Mouse (Mus musculus) erythroblast, adult 5-6 weeks (primary cell): Measurements from ENCODE around the gene Glb1l. TPM values are rescaled to one million over a fixed set of nuclear protein-coding genes. Genes with fewer than 3 reads are reported as not detected.
"Not testable (repeated sequence)": the region's sequence is repeated elsewhere in the genome, so short reads cannot be mapped to it uniquely, and the experiment has no call there.

Source experiments
- ATAC-seq: replicated peaks from 2 replicates; pipeline ENCODE4 v1.8.0; 2016; ENCODE audit warnings: moderate number of reproducible peaks, mild to moderate bottlenecking, moderate TSS enrichment, inconsistent platforms; ENCODE audit not compliant: poor library complexity, low FRiP score, severe bottlenecking
- total RNA-seq, 2 experiments: library from RNA; stranded (forward) in 1 of 2; stranded (reverse) in 1 of 2; fragments of 150-400 nt in 1 of 2; fragments of 200-764, 138-1000 nt in 1 of 2; gene quantifications; 2 replicates each; pipeline versions ENCODE4 v1.2.3 to v1.2.4; 2015 to 2017; ENCODE audit warnings: low replicate concordance in 2 of 2

Glb1l gene
- total RNA-seq, 2 experiments from 2014 or later: 8.1 to 12.9 TPM

- ATAC-seq: not testable (repeated sequence)
Measured at GRCm38 (mm10) chr1:75232489-75232888, 21.9 kb upstream of the Glb1l start.

GRCm38 (mm10) chr1:75231664-75232152, 21.1 kb upstream of the Glb1l start, which contains the start of gene A630095N17Rik:
TSS of gene A630095N17Rik (minus strand) at chr1:75232102.
- ATAC-seq: no peak

GRCm38 (mm10) chr1:75231224-75231623, 20.6 kb upstream of the Glb1l start:
- no peak for ATAC-seq

- ATAC-seq: peak; percentile 51
Measured at GRCm38 (mm10) chr1:75230335-75230994, 19.9 kb upstream of the Glb1l start.

GRCm38 (mm10) chr1:75229158-75229557, 18.5 kb upstream of the Glb1l start:
- peak; percentile 86 for ATAC-seq

- no peak for ATAC-seq
Measured at GRCm38 (mm10) chr1:75227653-75228052, 17.0 kb upstream of the Glb1l start.

GRCm38 (mm10) chr1:75226138-75226537, 15.5 kb upstream of the Glb1l start:
- no peak for ATAC-seq

GRCm38 (mm10) chr1:75225473-75225872, 14.9 kb upstream of the Glb1l start:
- no peak for ATAC-seq

GRCm38 (mm10) chr1:75223532-75223931, 12.9 kb upstream of the Glb1l start:
- no peak for ATAC-seq

GRCm38 (mm10) chr1:75222926-75223325, 12.3 kb upstream of the Glb1l start:
- ATAC-seq: no peak

GRCm38 (mm10) chr1:75221538-75221937, 10.9 kb upstream of the Glb1l start:
- no peak for ATAC-seq

GRCm38 (mm10) chr1:75219531-75219930, 8.9 kb upstream of the Glb1l start, which contains the start of gene Tuba4a:
TSS of gene Tuba4a (minus strand) at chr1:75219865.
- peak; percentile 23; the same call in 1 of the 2 replicates for ATAC-seq

- ATAC-seq: peak; percentile 76
Measured at GRCm38 (mm10) chr1:75219078-75219477, 8.5 kb upstream of the Glb1l start.

GRCm38 (mm10) chr1:75218227-75219001, 7.8 kb upstream of the Glb1l start:
- peak; percentile 61 for ATAC-seq

- ATAC-seq: 0 out of 2 replicates have a peak, but pooled peaks have one; percentile 11
Measured at GRCm38 (mm10) chr1:75217893-75218226, 7.2 kb upstream of the Glb1l start.

GRCm38 (mm10) chr1:75216797-75217585, 6.4 kb upstream of the Glb1l start:
- ATAC-seq: peak; percentile 64

GRCm38 (mm10) chr1:75215785-75216184, 5.2 kb upstream of the Glb1l start:
- ATAC-seq: no peak

- no peak for ATAC-seq
Measured at GRCm38 (mm10) chr1:75214886-75215285, 4.3 kb upstream of the Glb1l start.

- ATAC-seq: no peak
Measured at GRCm38 (mm10) chr1:75214442-75214841, 3.8 kb upstream of the Glb1l start.

GRCm38 (mm10) chr1:75213096-75213495, 2.5 kb upstream of the Glb1l start:
- no peak for ATAC-seq
